9 mouse cellular contexts compared by ENCODE assay signal in the genomic region with DNA sequence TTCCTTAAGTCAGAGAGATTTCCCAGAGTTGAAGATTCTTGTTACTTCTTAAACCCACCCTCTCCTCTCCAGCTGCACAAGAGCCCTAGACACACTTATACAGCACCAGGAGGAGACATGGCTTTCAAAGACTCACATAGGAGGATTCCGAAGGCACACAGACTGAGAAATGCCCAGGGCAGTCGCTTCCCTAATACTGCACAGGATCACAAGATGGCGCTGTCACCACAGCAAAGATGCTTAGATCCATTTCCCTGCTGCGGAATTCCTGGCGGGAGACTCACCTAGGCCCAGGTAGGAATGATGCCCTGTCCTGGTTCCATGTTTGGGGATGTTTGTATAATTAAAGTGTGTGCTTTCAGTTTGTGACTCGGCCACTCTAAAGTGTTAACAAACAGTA. TPM values are rescaled to one million over a fixed set of nuclear protein-coding genes. Genes with fewer than 3 reads are reported as not detected.
DNase-seq lines count a peak whose midpoint lies in the region; ATAC-seq and TF ChIP-seq lines count a peak whose summit lies in the region.
"Had no signal": no experiment of that assay in that cellular context is flagged by ENCODE, and none has a peak within 500 bp of the region (broad histone marks: within the 10 kb centered on the region; RNA-seq: fewer than 3 reads in every experiment).

No protein-coding gene starts in this region.

- H3K4me2 ChIP-seq in intestine, embryonic 14.5 days (ENCODE audit: low read length) = no peak overlapping the region
- H3K4me2 ChIP-seq in neural tube, embryonic 11.5 days (ENCODE audit: low read depth) = no peak overlapping the region

- DNase-seq in gastrocnemius, adult 2 months = peak; percentile 50
- no peak for DNase-seq in gastrocnemius, postnatal 36 days
- DNase-seq in adrenal gland, adult 8-10 months = peak; percentile 6
- peak; percentile 64 for DNase-seq in embryonic facial prominence, embryonic 10.5 days (ENCODE audit: low spot score)
- DNase-seq in intestine, embryonic 14.5 days (ENCODE audit: low spot score) = peak; percentile 81
- DNase-seq in left cerebral cortex, postnatal 36 days (ENCODE audit: low spot score in 2 of 2) = peak; percentile 51 to 57
- peak; percentile 66 for DNase-seq in neural tube, embryonic 11.5 days (ENCODE audit: low spot score)

- 0 out of 2 replicates have a peak, but pooled peaks have one; percentile 43 for ATAC-seq in intestine, embryonic 14.5 days (replicated peaks; ENCODE audit: low FRiP score, low TSS enrichment, low read depth)
- peak; percentile 38; the same call in 1 of the 2 replicates for ATAC-seq in neural tube, embryonic 11.5 days (ENCODE audit: insufficient read depth, low FRiP score, low TSS enrichment)
- ATAC-seq in activated CD4-positive, CD25-positive, alpha-beta regulatory T cell, adult 4 months = no peak

- no peaks in the 10 kb centered on the region for H3K27me3 ChIP-seq in embryonic facial prominence, embryonic 10.5 days (replicated peaks; ENCODE audit: low read depth, poor library complexity, severe bottlenecking)
- H3K27me3 ChIP-seq in intestine, embryonic 14.5 days (replicated peaks; ENCODE audit: control insufficient read depth, insufficient read depth, low read length) = no peaks in the 10 kb centered on the region
- no peaks in the 10 kb centered on the region for H3K27me3 ChIP-seq in neural tube, embryonic 11.5 days (ENCODE audit: control insufficient read depth, insufficient read depth, low read length)

- no peaks in the 10 kb centered on the region for H3K9me3 ChIP-seq in embryonic facial prominence, embryonic 10.5 days
- no peaks in the 10 kb centered on the region for H3K9me3 ChIP-seq in intestine, embryonic 14.5 days (ENCODE audit: control insufficient read depth, low read length)
- H3K9me3 ChIP-seq in neural tube, embryonic 11.5 days (ENCODE audit: control insufficient read depth, low read length) = no peaks in the 10 kb centered on the region

- H3K36me3 ChIP-seq in embryonic facial prominence, embryonic 10.5 days (replicated peaks) = no peaks in the 10 kb centered on the region
- no peaks in the 10 kb centered on the region for H3K36me3 ChIP-seq in intestine, embryonic 14.5 days (ENCODE audit: control insufficient read depth, insufficient read depth, low read length)
- H3K36me3 ChIP-seq in neural tube, embryonic 11.5 days (ENCODE audit: control insufficient read depth, insufficient read depth, low read length) = no peaks in the 10 kb centered on the region

- peak; percentile 76 for TF ChIP-seq CTCF in gastrocnemius, adult 2 months (IDR thresholded peaks at IDR 0.05)

- H3K4me1 ChIP-seq in embryonic facial prominence, embryonic 10.5 days = no peaks in the 10 kb centered on the region
- H3K4me1 ChIP-seq in intestine, embryonic 14.5 days (replicated peaks; ENCODE audit: control insufficient read depth, insufficient read depth, low read length) = no peaks in the 10 kb centered on the region
- no peaks in the 10 kb centered on the region for H3K4me1 ChIP-seq in neural tube, embryonic 11.5 days (ENCODE audit: control insufficient read depth, insufficient read depth, low read length)

- H3K4me3 ChIP-seq in gastrocnemius, adult 2 months = no peak overlapping the region
- no peak overlapping the region for H3K4me3 ChIP-seq in embryonic facial prominence, embryonic 10.5 days
- no peak overlapping the region for H3K4me3 ChIP-seq in intestine, embryonic 14.5 days (ENCODE audit: low read depth, low read length)
- H3K4me3 ChIP-seq in neural tube, embryonic 11.5 days (ENCODE audit: low read depth, low read length) = no peak overlapping the region

- 13% methylated on average over 6 of the region's 6 CpGs for WGBS in embryonic facial prominence, embryonic 10.5 days
- WGBS in intestine, embryonic 14.5 days = 9% methylated on average over 6 of the region's 6 CpGs
- 18% methylated on average over 6 of the region's 6 CpGs for WGBS in neural tube, embryonic 11.5 days

- H3K27ac ChIP-seq in gastrocnemius, adult 2 months = no peak overlapping the region
- no peak overlapping the region for H3K27ac ChIP-seq in embryonic facial prominence, embryonic 10.5 days (replicated peaks)
- no peak overlapping the region for H3K27ac ChIP-seq in intestine, embryonic 14.5 days (ENCODE audit: low read depth)
- H3K27ac ChIP-seq in neural tube, embryonic 11.5 days (ENCODE audit: low read depth, low read length) = no peak overlapping the region

- intact Hi-C loops in gastrocnemius, adult 2 months (cut with DNase I) = loop anchor here (2.0 to 10.0 kb wide), 3 partner anchors 1007 to 1257 kb away; no protein-coding TSS in a partner anchor
- intact Hi-C loops in gastrocnemius, postnatal 36 days (cut with DNase I) = loop anchor here (5.0 to 10.0 kb wide), 5 partner anchors 177 to 1257 kb away; no protein-coding TSS in a partner anchor
- intact Hi-C loops in left cerebral cortex, postnatal 36 days (cut with DNase I) = loop anchor here (5.0 kb wide), 4 partner anchors 894 to 1259 kb away; no protein-coding TSS in a partner anchor

- no peak overlapping the region for H3K9ac ChIP-seq in intestine, embryonic 14.5 days (ENCODE audit: low read length)
- no peak overlapping the region for H3K9ac ChIP-seq in neural tube, embryonic 11.5 days (ENCODE audit: low read length)

RNA-seq across cellular contexts. Expression of a gene that starts 16.4 kb away (rescaled TPM):
- total RNA-seq in gastrocnemius, adult 2 months (2021) = 1 to 10 TPM in 1 of 2 experiments, not detected in 1; 2.4 TPM
- total RNA-seq in gastrocnemius, postnatal 36 days (2021) = 1 to 10 TPM in 1 of 2 experiments, under 1 TPM in 1; 0.10 to 1.1 TPM
- total RNA-seq in adrenal gland, adult 8-10 months (2022) = not detected
- polyA plus RNA-seq in embryonic facial prominence, embryonic 10.5 days (2016; fragmentation: Nextera tagmentation; extraction: Ambion mirVana) = not detected in 2 replicates
- polyA plus RNA-seq in intestine, embryonic 14.5 days (2014; fragmentation: Nextera tagmentation; extraction: Ambion mirVana) = 0.31 and 0.76 TPM in 2 replicates
- under 1 TPM in 1 of 2 experiments, not detected in 1; 0.15 TPM for total RNA-seq in left cerebral cortex, postnatal 36 days (2021)
- polyA plus RNA-seq in neural tube, embryonic 11.5 days (2014; fragmentation: Nextera tagmentation; extraction: Ambion mirVana) = not detected in 2 replicates
- not detected for polyA plus RNA-seq in activated CD4-positive, CD25-positive, alpha-beta regulatory T cell, adult 4 months (2017; shearing (Covaris generic))
- polyA plus RNA-seq: heart, embryonic 14.5 days had no signal

RNA-seq across cellular contexts. Expression of a gene that starts 58.5 kb away (rescaled TPM):
- 100 to 1,000 TPM; 189 to 260 TPM for total RNA-seq in gastrocnemius, adult 2 months (2021)
- total RNA-seq in gastrocnemius, postnatal 36 days (2021) = 100 to 1,000 TPM; 149 to 179 TPM
- 100 to 1,000 TPM in 2 of 4 experiments, 10 to 100 TPM in 2; 81.3 to 109 (median 95.2) TPM for total RNA-seq in adrenal gland, adult 8-10 months (2022)
- polyA plus RNA-seq in embryonic facial prominence, embryonic 10.5 days (2016; fragmentation: Nextera tagmentation; extraction: Ambion mirVana) = 25.5 and 27.4 TPM in 2 replicates
- polyA plus RNA-seq in intestine, embryonic 14.5 days (2014; fragmentation: Nextera tagmentation; extraction: Ambion mirVana) = 41.4 and 44.6 TPM in 2 replicates
- total RNA-seq in left cerebral cortex, postnatal 36 days (2021) = 100 to 1,000 TPM; 119 to 121 TPM
- 42.2 and 43.4 TPM in 2 replicates for polyA plus RNA-seq in neural tube, embryonic 11.5 days (2014; fragmentation: Nextera tagmentation; extraction: Ambion mirVana)
- polyA plus RNA-seq in activated CD4-positive, CD25-positive, alpha-beta regulatory T cell, adult 4 months (2017; shearing (Covaris generic)) = 10 to 100 TPM in 1 of 2 experiments, 1 to 10 TPM in 1; 7.2 to 14.1 TPM

Comparison
In these comparisons a context has a peak if more than half of its experiments do, and no peak if none do; other contexts are left out.
1. DNase-seq: peak in gastrocnemius, adult 2 months (single experiment), adrenal gland, adult 8-10 months (single experiment), embryonic facial prominence, embryonic 10.5 days (single experiment), intestine, embryonic 14.5 days (single experiment), left cerebral cortex, postnatal 36 days (2 of 2) and neural tube, embryonic 11.5 days (single experiment); none in gastrocnemius, postnatal 36 days (0 of 2).